24 mouse cellular contexts compared by ENCODE assay signal in genomic region chr8:79624416-79624815, GRCm38 (mm10). TPM values are rescaled to one million over a fixed set of nuclear protein-coding genes. Genes with fewer than 3 reads are reported as not detected.
DNase-seq lines count a peak whose midpoint lies in the region; ATAC-seq lines count a peak whose summit lies in the region.
"Had no signal": no experiment of that assay in that cellular context is flagged by ENCODE, and none has a peak within 500 bp of the region (broad histone marks: within the 10 kb centered on the region; RNA-seq: fewer than 3 reads in every experiment).

No protein-coding gene starts in this region.

- H3K27ac ChIP-seq in forebrain, embryonic 14.5 days (ENCODE audit: low read depth, low read length): no peak overlapping the region
- H3K27ac ChIP-seq in forebrain, embryonic 16.5 days (ENCODE audit: low read length): no peak overlapping the region
- H3K27ac ChIP-seq in kidney, embryonic 16.5 days (ENCODE audit: low read length): no peak overlapping the region

- no peaks in the 10 kb centered on the region for H3K27me3 ChIP-seq in forebrain, embryonic 14.5 days (replicated peaks; ENCODE audit: control insufficient read depth, insufficient read depth, low read length)
- no peaks in the 10 kb centered on the region for H3K27me3 ChIP-seq in forebrain, embryonic 16.5 days (replicated peaks; ENCODE audit: control insufficient read depth, insufficient read depth, low read length)
- no peaks in the 10 kb centered on the region for H3K27me3 ChIP-seq in kidney, embryonic 16.5 days (ENCODE audit: insufficient read depth, low read length)
- H3K27me3 ChIP-seq: CH12.LX, Patski had no signal

- H3K4me3 ChIP-seq in forebrain, embryonic 14.5 days (ENCODE audit: low read depth, low read length): no peak overlapping the region
- H3K4me3 ChIP-seq in forebrain, embryonic 16.5 days (replicated peaks; ENCODE audit: low read length): no peak overlapping the region
- H3K4me3 ChIP-seq in kidney, embryonic 16.5 days (ENCODE audit: low read length): no peak overlapping the region

- no peak overlapping the region for H3K4me2 ChIP-seq in forebrain, embryonic 14.5 days (ENCODE audit: low read length)
- no peak overlapping the region for H3K4me2 ChIP-seq in forebrain, embryonic 16.5 days (ENCODE audit: low read length)
- no peak overlapping the region for H3K4me2 ChIP-seq in kidney, embryonic 16.5 days (replicated peaks; ENCODE audit: low read depth, low read length)

- DNase-seq in forebrain, embryonic 14.5 days (ENCODE audit: low spot score): peak; percentile 16
- DNase-seq in retina, postnatal 1 day: peak; percentile 63
- DNase-seq in retina, embryonic 14.5 days (ENCODE audit: low spot score): no peak
- DNase-seq in MN1 (ENCODE audit: low spot score): peak; percentile 31
- peak; percentile 68 for DNase-seq in Muller cell, postnatal 12 days (ENCODE audit: inconsistent ontology term)
- no peak for DNase-seq in layer of hippocampus, postnatal 36 days
- DNase-seq: adrenal gland, adult 2 months; adrenal gland, adult 8-10 months; adrenal gland, postnatal 10 days; adrenal gland, postnatal 14 days; adrenal gland, postnatal 25 days; adrenal gland, postnatal 36 days; B cell, adult 2 months; cerebellum, adult 11 months; cerebellum, adult 11-12 months; cerebellum, adult 18-20 months; cerebellum, adult 2 months had no signal

- no peaks in the 10 kb centered on the region for H3K9me3 ChIP-seq in forebrain, embryonic 14.5 days (replicated peaks; ENCODE audit: control insufficient read depth, low read length)
- no peaks in the 10 kb centered on the region for H3K9me3 ChIP-seq in forebrain, embryonic 16.5 days (ENCODE audit: control insufficient read depth, low read length)
- H3K9me3 ChIP-seq in kidney, embryonic 16.5 days (ENCODE audit: low read length): no peaks in the 10 kb centered on the region
- H3K9me3 ChIP-seq: G1E had no signal

- 54% methylated on average over 4 of the region's 4 CpGs for WGBS in forebrain, embryonic 14.5 days
- 37% methylated on average over 4 of the region's 4 CpGs for WGBS in forebrain, embryonic 16.5 days
- WGBS in kidney, embryonic 16.5 days: 84% methylated on average over 4 of the region's 4 CpGs

- no peaks in the 10 kb centered on the region for H3K36me3 ChIP-seq in forebrain, embryonic 14.5 days (ENCODE audit: control insufficient read depth, insufficient read depth, low read length)
- no peaks in the 10 kb centered on the region for H3K36me3 ChIP-seq in forebrain, embryonic 16.5 days (ENCODE audit: control insufficient read depth, insufficient read depth)
- H3K36me3 ChIP-seq in kidney, embryonic 16.5 days (ENCODE audit: insufficient read depth, low read length): no peaks in the 10 kb centered on the region
- H3K36me3 ChIP-seq: G1E had no signal

- H3K9ac ChIP-seq in forebrain, embryonic 14.5 days (ENCODE audit: low read length): no peak overlapping the region
- H3K9ac ChIP-seq in forebrain, embryonic 16.5 days (replicated peaks; ENCODE audit: low read depth, low read length): no peak overlapping the region
- no peak overlapping the region for H3K9ac ChIP-seq in kidney, embryonic 16.5 days (replicated peaks; ENCODE audit: low read length)

- ATAC-seq in forebrain, embryonic 14.5 days: no peak
- no peak for ATAC-seq in forebrain, embryonic 16.5 days
- ATAC-seq in kidney, embryonic 16.5 days (ENCODE audit: low FRiP score, low TSS enrichment): no peak
- ATAC-seq: activated CD4-positive, CD25-positive, alpha-beta regulatory T cell, adult 4 months; CD4-positive, CD25-positive, alpha-beta regulatory T cell, adult 4 months; Patski had no signal

- no peaks in the 10 kb centered on the region for H3K4me1 ChIP-seq in forebrain, embryonic 14.5 days (ENCODE audit: control insufficient read depth, insufficient read depth, low read length)
- no peaks in the 10 kb centered on the region for H3K4me1 ChIP-seq in forebrain, embryonic 16.5 days (replicated peaks; ENCODE audit: control insufficient read depth, insufficient read depth, low read length)
- H3K4me1 ChIP-seq in kidney, embryonic 16.5 days (ENCODE audit: insufficient read depth, low read length): peaks cover 5% of the 10 kb centered on the region; the same call in 1 of the 2 replicates

RNA-seq across cellular contexts. Expression of gene Otud4, which starts 15.0 kb away (rescaled TPM):
- polyA plus RNA-seq in forebrain, embryonic 14.5 days (2014; fragmentation: Nextera tagmentation; extraction: Ambion mirVana): 16.2 and 16.8 TPM in 2 replicates
- 14.1 and 15.9 TPM in 2 replicates for polyA plus RNA-seq in forebrain, embryonic 16.5 days (2015; fragmentation: Nextera tagmentation; extraction: Ambion mirVana)
- total RNA-seq in layer of hippocampus, postnatal 36 days (2021): 10 to 100 TPM; 37.4 to 41.9 TPM
- polyA plus RNA-seq in kidney, embryonic 16.5 days (2015; fragmentation: Nextera tagmentation; extraction: Ambion mirVana): 14.1 and 15.7 TPM in 2 replicates

Comparison
In these comparisons a context has a peak if more than half of its experiments do, and no peak if none do; other contexts are left out.
1. DNase-seq: peak in forebrain, embryonic 14.5 days (single experiment), retina, postnatal 1 day (single experiment), MN1 (single experiment) and Muller cell, postnatal 12 days (single experiment); none in retina, embryonic 14.5 days (single experiment) and layer of hippocampus, postnatal 36 days (0 of 2).